Mouse (Mus musculus): ENCODE results near the gene Myo1d.

- TF ChIP-seq CTCF (IDR thresholded peaks at IDR 0.05; ENCODE audit: borderline replicate concordance, insufficient read depth, low read depth, low read length) (no peak), POLR2A (IDR thresholded peaks at IDR 0.05; ENCODE audit: borderline replicate concordance, insufficient read depth, low read length) (no peak)
These were observed 12.0 kb upstream of the Myo1d start for GRCm38 (mm10) chr11:80791677-80792432.

All from cerebellum, adult 2 months (tissue).